Mouse (Mus musculus) testis, adult 2 months (tissue): ENCODE data around the gene Eme2.

Experiments used
- CTCF ChIP-seq: fragments of 200-500 bp; IDR thresholded peaks from 2 replicates; pipeline ENCODE4 v1.5.1; 2012; ENCODE audit warnings: low read depth, mild to moderate bottlenecking, inconsistent platforms, low read length, moderate library complexity; ENCODE audit not compliant: control insufficient read depth, insufficient read depth, insufficient replicate concordance
- POLR2A ChIP-seq: fragments of 200-500 bp; IDR thresholded peaks from 2 replicates; pipeline ENCODE4 v1.6.1; 2012; ENCODE audit warnings: low read depth, mild to moderate bottlenecking, inconsistent platforms, low read length, moderate library complexity; ENCODE audit not compliant: control insufficient read depth

DNA sequence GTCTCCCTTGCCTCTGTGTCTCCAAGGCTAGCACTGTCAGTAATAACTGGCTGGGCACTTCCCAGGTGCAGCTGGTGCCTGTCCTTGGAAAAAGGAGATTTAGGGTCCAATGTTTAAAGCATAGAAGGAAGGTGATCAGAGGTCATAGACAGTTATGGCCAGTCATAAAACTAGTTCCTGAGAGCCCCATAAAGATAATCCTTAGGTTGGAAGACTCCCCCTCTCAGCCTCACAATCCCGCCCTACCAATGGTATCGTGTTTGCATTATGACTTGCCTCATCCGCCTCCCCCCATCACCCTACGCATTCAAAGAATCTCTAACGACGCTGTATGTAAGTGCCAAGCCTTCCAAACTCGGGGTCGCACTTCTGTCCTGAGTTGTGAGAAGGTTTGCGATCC, 50.4 kb downstream of the Eme2 start:
- no peak for TF ChIP-seq POLR2A
- TF ChIP-seq CTCF = no peak
